Mouse (Mus musculus) kidney, postnatal 0 days (tissue): ENCODE data around the gene Slc28a1. TPM values are rescaled to one million over a fixed set of nuclear protein-coding genes. Genes with fewer than 3 reads are reported as not detected.
"Not testable (repeated sequence)": the region's sequence is repeated elsewhere in the genome, so short reads cannot be mapped to it uniquely, and the experiment has no call there.

Source experiments
- ATAC-seq: fragments of 200-750 bp; cut with Nextera tagmentation; replicated peaks from 2 replicates; pipeline ENCODE4 v1.8.0; 2017; ENCODE audit warnings: low read depth, moderate number of reproducible peaks, moderate TSS enrichment, moderate library complexity; ENCODE audit not compliant: low FRiP score
- DNase-seq: peaks from one replicate; pipeline ENCODE4 v3.0.0-alpha.2; 2016; ENCODE audit warnings: low spot score
- H3K27ac ChIP-seq: fragments of 300-500 bp; sonication (generic); 2 replicates; pipeline ENCODE4 v1.5.1; 2014; ENCODE audit warnings: mild to moderate bottlenecking
- H3K27me3 ChIP-seq: fragments of 300-500 bp; sonication (generic); 2 replicates; pipeline ENCODE4 v1.6.1; 2014; ENCODE audit warnings: low read length, mixed read lengths; ENCODE audit not compliant: insufficient read depth
- H3K36me3 ChIP-seq: fragments of 300-500 bp; sonication (generic); 2 replicates; pipeline ENCODE4 v1.6.1; 2014; ENCODE audit warnings: low read length, mixed read lengths; ENCODE audit not compliant: insufficient read depth
- H3K4me1 ChIP-seq: fragments of 300-500 bp; sonication (generic); replicated peaks from 2 replicates; pipeline ENCODE4 v1.6.1; 2014; ENCODE audit warnings: antibody characterized with exemption, low read length, mixed read lengths; ENCODE audit not compliant: insufficient read depth
- H3K4me2 ChIP-seq: fragments of 300-500 bp; sonication (generic); 2 replicates; pipeline ENCODE4 v1.6.1; 2014; ENCODE audit warnings: mild to moderate bottlenecking, low read length, moderate library complexity, mixed read lengths
- H3K4me3 ChIP-seq: fragments of 300-500 bp; sonication (generic); replicated peaks from 2 replicates; pipeline ENCODE4 v1.5.1; 2014; ENCODE audit warnings: low read depth, low read length
- H3K9ac ChIP-seq: fragments of 300-500 bp; sonication (generic); 2 replicates; pipeline ENCODE4 v1.6.1; 2014; ENCODE audit warnings: low read depth, low read length
- H3K9me3 ChIP-seq: fragments of 300-500 bp; sonication (generic); replicated peaks from 2 replicates; pipeline ENCODE4 v1.6.1; 2016; ENCODE audit warnings: low read length, inconsistent platforms, mixed read lengths
- CTCF ChIP-seq: IDR thresholded peaks from 2 replicates; pipeline ENCODE4 v1.5.1; 2016; ENCODE audit warnings: antibody characterized with exemption, low read depth, mild to moderate bottlenecking, moderate library complexity
- WGBS: fragments of 180-500 bp; shearing (Covaris S2); extraction: QIAGEN DNeasy Blood & Tissue Kit; methylation state at CpG from one replicate; pipeline ENCODE4 v1.1.7; 2014; 5-methylcytosine and 5-hydroxymethylcytosine counted together
- polyA plus RNA-seq: library from polyadenylated mRNA; unstranded; fragments of >200 nt; fragmentation: Nextera tagmentation; extraction: Ambion mirVana; gene quantifications from 2 replicates; pipeline ENCODE4 v1.2.1, GENCODE M21; 2015

Slc28a1 gene
- polyA plus RNA-seq, 1 experiment from 2014 or later = 1.3 TPM

DNA sequence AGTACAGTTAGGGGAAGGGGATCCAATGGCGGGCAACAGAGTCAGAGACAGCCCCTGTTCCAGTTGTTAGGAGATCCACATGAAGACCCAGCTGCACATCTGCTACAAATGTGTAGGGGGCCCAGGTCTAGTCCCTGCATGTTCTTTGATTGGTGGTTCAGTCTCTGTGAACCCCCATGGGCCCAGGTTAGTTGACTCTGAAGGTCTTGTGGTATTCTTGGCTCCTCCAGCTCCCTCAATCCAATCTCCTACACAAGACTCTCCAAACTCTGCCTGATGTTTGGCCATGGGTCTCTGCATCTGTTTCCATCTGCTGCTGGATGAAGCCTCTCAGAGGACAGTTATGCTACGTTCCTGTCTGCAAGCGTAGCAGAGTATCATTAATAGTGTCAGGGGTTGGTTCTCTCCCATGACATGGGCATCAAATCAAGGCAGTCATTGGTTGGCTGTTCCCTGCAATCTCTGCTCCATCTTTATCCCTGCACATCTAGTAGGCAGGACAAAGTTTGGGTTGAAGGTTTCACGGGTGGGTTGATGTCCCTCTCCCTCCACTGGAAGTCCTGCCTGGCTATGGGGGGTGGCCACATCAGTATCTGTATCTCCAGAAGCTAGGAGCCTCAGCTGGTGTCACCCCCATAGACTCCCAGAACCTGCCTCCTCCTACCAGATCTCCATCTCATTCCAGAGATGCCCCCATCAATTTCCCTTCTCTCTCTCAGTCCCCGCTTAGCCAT lies 25.2 kb downstream of the Slc28a1 start:
- 92% methylated on average over 5 of the region's 5 CpGs for WGBS
- ATAC-seq = no peak
- Histone ChIP-seq H3K27me3 (no peaks in the 10 kb centered on the region), H3K4me1 (peaks cover 5% of the 10 kb centered on the region), H3K9me3 (no peaks in the 10 kb centered on the region), H3K9ac (no peak overlapping the region), H3K36me3 (no peaks in the 10 kb centered on the region), H3K4me2 (no peak overlapping the region), H3K4me3 (no peak overlapping the region), H3K27ac (no peak overlapping the region)
- DNase-seq = no peak
- no peak for TF ChIP-seq CTCF

DNA sequence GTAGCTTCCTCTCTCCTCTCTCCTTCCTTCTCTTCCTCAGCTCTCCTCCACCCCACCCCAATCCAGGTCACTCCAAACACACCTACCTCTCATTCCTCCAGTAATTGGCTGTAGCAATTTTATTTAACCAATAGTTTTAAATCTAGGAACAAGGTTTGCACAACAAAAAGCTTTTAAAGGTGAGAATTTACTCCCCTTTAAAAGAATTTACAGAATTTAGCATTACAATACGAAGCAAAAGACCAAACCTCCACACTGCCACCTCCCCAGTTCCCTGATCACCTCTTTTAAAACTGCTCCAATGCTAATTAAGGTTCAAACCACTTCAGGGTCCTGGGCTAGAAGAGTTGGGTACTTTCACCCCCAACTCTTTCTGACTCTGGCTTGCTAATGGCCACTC lies 26.9 kb downstream of the Slc28a1 start:
- Histone ChIP-seq H3K4me2 (no peak overlapping the region), H3K27me3 (no peaks in the 10 kb centered on the region), H3K36me3 (no peaks in the 10 kb centered on the region), H3K4me3 (no peak overlapping the region), H3K9ac (no peak overlapping the region), H3K9me3 (no peaks in the 10 kb centered on the region), H3K27ac (no peak overlapping the region), H3K4me1 (no peaks in the 10 kb centered on the region)
- DNase-seq = no peak
- WGBS = 78% methylated on average over 1 of the region's 1 CpGs
- no peak for ATAC-seq
- TF ChIP-seq CTCF = no peak

DNA sequence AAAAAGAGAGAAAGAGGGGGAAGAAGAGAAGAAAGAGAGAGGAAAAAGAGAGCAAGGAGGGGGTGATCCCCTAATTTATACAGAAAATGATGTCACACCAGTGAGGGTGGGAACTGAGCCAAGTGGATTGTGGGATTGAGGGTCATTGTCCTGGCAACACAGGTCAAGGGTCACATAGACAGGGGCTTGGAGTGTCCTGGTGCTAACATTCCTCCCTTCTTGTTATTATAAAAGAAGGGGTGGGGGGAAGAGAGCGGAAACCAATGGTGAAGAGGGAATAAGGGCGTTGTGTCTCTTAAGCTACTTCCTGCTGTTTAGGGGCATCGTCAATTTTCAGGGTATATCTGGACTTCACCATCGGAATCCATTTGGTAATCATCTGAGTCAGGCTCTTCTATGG lies 28.5 kb downstream of the Slc28a1 start:
- not testable (repeated sequence) for H3K27ac ChIP-seq, H3K4me3 ChIP-seq, H3K27me3 ChIP-seq, H3K36me3 ChIP-seq, H3K9ac ChIP-seq, ATAC-seq, DNase-seq, H3K4me1 ChIP-seq, H3K9me3 ChIP-seq, H3K4me2 ChIP-seq
- 65% methylated on average over 4 of the region's 4 CpGs for WGBS

DNA sequence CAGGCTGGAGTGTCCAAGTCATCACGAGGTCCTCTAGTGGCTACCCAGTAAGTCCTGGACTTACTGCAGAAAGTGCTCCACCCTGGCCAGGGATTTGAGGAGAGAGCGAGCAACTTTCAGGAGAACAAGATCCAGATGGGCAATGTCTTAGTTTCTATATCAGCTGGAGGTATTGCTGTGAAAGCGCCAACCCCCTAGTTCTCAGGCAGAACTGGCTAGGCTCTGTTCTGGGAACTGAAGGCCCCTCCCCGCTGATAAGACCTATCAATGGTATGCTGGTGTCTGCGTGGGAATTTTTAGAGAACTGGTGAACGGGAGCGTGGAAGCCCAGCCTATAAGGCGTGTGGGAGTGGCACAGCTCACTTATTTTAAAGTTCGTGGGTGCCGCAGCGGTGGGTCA lies 35.2 kb downstream of the Slc28a1 start:
- ATAC-seq (no peak), DNase-seq (no peak)
- H3K4me2 ChIP-seq = no peak overlapping the region

DNA sequence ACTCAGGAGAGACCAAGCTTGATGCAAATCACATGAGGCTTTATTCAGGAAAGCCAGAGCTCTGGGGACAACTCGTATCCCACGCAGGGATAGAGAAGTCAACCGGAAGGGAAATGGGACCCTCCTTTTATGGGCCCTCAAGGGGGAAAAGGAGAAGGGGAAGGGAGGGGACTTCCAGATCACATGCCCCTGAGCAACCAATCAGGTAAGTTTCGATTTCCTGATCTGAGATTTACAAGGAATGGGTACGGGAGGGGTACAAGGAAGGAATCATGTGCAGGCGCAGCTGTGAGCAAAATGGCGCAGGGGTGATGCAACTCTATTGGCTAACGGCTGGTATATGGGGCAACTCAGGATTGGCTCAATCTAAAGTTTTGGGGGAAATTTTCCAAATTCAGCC lies 36.6 kb downstream of the Slc28a1 start:
- Histone ChIP-seq H3K27ac (no peak overlapping the region), H3K27me3 (no peaks in the 10 kb centered on the region), H3K36me3 (no peaks in the 10 kb centered on the region), H3K4me3 (no peak overlapping the region), H3K4me2 (no peak overlapping the region), H3K9ac (no peak overlapping the region), H3K4me1 (no peaks in the 10 kb centered on the region), H3K9me3 (no peaks in the 10 kb centered on the region; the same call in 1 of the 2 replicates)
- no peak for DNase-seq
- no peak for ATAC-seq
- TF ChIP-seq CTCF = no peak
- WGBS = 92% methylated on average over 8 of the region's 8 CpGs

More for the DNA sequence above, 35.2 kb downstream of the Slc28a1 start:
- Histone ChIP-seq H3K9ac (no peak overlapping the region), H3K27me3 (no peaks in the 10 kb centered on the region), H3K4me1 (no peaks in the 10 kb centered on the region), H3K27ac (no peak overlapping the region), H3K4me3 (no peak overlapping the region), H3K36me3 (no peaks in the 10 kb centered on the region), H3K9me3 (no peaks in the 10 kb centered on the region; the same call in 1 of the 2 replicates)
- TF ChIP-seq CTCF = no peak
- WGBS = 88% methylated on average over 11 of the region's 11 CpGs

DNA sequence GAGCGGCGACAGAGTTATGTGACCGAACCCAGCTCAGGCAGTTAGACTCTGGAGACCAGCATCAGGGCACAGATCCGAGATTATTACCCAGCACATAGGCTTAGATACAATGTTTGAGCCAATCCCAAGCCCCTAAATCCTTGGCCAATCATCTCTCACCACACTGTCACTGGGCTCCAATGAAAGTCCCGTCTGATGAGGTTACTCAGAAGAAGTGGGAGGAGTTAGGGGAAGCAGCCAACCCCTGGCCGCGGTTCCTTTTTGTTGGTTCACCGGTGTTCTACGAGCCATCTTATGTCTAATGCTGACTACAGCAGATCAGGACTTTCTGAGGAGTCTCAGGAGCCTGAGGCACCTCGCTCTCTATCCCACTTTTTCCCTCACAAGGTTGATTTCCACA lies 37.7 kb downstream of the Slc28a1 start:
- no peak overlapping the region for H3K4me3 ChIP-seq
- no peak for DNase-seq
- H3K36me3 ChIP-seq = no peaks in the 10 kb centered on the region
- 93% methylated on average over 10 of the region's 10 CpGs for WGBS
- no peaks in the 10 kb centered on the region for H3K4me1 ChIP-seq
- no peak overlapping the region for H3K9ac ChIP-seq
- ATAC-seq = no peak
- no peak overlapping the region for H3K4me2 ChIP-seq
- no peak for TF ChIP-seq CTCF
- no peaks in the 10 kb centered on the region for H3K27me3 ChIP-seq
- H3K9me3 ChIP-seq = no peaks in the 10 kb centered on the region; the same call in 1 of the 2 replicates
- H3K27ac ChIP-seq = no peak overlapping the region

DNA sequence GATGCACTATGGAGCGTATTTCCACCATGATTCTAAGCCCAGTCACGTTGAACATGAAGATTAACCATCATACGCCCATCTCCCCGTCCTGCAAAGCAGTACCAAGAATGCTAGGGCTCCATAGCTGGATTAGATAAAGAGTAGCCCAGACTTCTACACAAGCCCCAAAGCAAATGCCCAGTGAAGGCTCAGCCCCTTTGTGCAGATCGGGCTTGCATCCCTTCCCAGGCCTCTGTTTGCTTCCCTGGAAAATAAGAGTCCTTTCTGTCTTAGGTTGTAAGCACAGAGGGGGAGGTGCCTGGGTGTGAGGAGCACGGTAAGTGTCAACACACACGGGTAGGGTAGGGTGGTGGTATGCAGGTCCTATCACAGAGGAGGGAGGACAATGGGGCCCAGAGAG lies 38.2 kb downstream of the Slc28a1 start:
- TF ChIP-seq CTCF = no peak
- ATAC-seq (no peak), DNase-seq (no peak)
- Histone ChIP-seq H3K9me3 (no peaks in the 10 kb centered on the region; the same call in 1 of the 2 replicates), H3K9ac (no peak overlapping the region), H3K4me1 (no peaks in the 10 kb centered on the region), H3K4me3 (no peak overlapping the region), H3K27me3 (no peaks in the 10 kb centered on the region), H3K36me3 (no peaks in the 10 kb centered on the region), H3K27ac (no peak overlapping the region), H3K4me2 (no peak overlapping the region)
- 73% methylated on average over 7 of the region's 7 CpGs for WGBS
